Mouse (Mus musculus): Measurements from ENCODE around the gene Socs3. TPM values are rescaled to one million over a fixed set of nuclear protein-coding genes. Genes with fewer than 3 reads are reported as not detected.

Socs3 gene
- total RNA-seq, 2 experiments from 2014 or later, result 2.8 to 5.0 TPM

- DNase-seq (ENCODE audit: low spot score in 2 of 2), result peak in 1 of 2 experiments; percentile 17
- intact Hi-C loops (cut with DNase I), result no loop called here
These were observed 7.4 kb downstream of the Socs3 start for GRCm38 (mm10) chr11:117962228-117963067.

- no peak for DNase-seq (ENCODE audit: low spot score in 2 of 2)
- intact Hi-C loops (cut with DNase I), result no loop called here
These were observed 9.2 kb downstream of the Socs3 start for GRCm38 (mm10) chr11:117960601-117961000.

- intact Hi-C loops (cut with DNase I), result no loop called here
- DNase-seq (ENCODE audit: low spot score in 2 of 2), result peak in 1 of 2 experiments; percentile 13
These were observed 10.0 kb downstream of the Socs3 start for GRCm38 (mm10) chr11:117959741-117960381.

GRCm38 (mm10) chr11:117959166-117959565 is 10.7 kb downstream of the Socs3 start:
- no peak for DNase-seq (ENCODE audit: low spot score in 2 of 2)
- intact Hi-C loops (cut with DNase I), result no loop called here

GRCm38 (mm10) chr11:117958197-117958596 is 11.7 kb downstream of the Socs3 start:
- intact Hi-C loops (cut with DNase I), result no loop called here
- no peak for DNase-seq (ENCODE audit: low spot score in 2 of 2)

GRCm38 (mm10) chr11:117955621-117956020 is 14.2 kb downstream of the Socs3 start:
- intact Hi-C loops (cut with DNase I), result no loop called here
- no peak for DNase-seq (ENCODE audit: low spot score in 2 of 2)

GRCm38 (mm10) chr11:117954819-117955218 is 15.0 kb downstream of the Socs3 start:
- DNase-seq (ENCODE audit: low spot score in 2 of 2), result no peak
- intact Hi-C loops (cut with DNase I), result no loop called here

- DNase-seq (ENCODE audit: low spot score in 2 of 2), result no peak
- intact Hi-C loops (cut with DNase I), result no loop called here
These were observed 15.8 kb downstream of the Socs3 start for GRCm38 (mm10) chr11:117954094-117954493.

- intact Hi-C loops (cut with DNase I), result no loop called here
- DNase-seq (ENCODE audit: low spot score in 2 of 2), result no peak
These were observed 17.5 kb downstream of the Socs3 start for GRCm38 (mm10) chr11:117952174-117952933.

GRCm38 (mm10) chr11:117951391-117951790 is 18.5 kb downstream of the Socs3 start:
- intact Hi-C loops (cut with DNase I), result no loop called here
- no peak for DNase-seq (ENCODE audit: low spot score in 2 of 2)

- peak in 1 of 2 experiments; percentile 43 for DNase-seq (ENCODE audit: low spot score in 2 of 2)
- intact Hi-C loops (cut with DNase I), result no loop called here
These were observed 20.3 kb downstream of the Socs3 start for GRCm38 (mm10) chr11:117949392-117950091.

- intact Hi-C loops (cut with DNase I), result no loop called here
- DNase-seq (ENCODE audit: low spot score in 2 of 2), result no peak
These were observed 22.8 kb downstream of the Socs3 start for GRCm38 (mm10) chr11:117946996-117947419.

GRCm38 (mm10) chr11:117946195-117946979 is 23.5 kb downstream of the Socs3 start:
- intact Hi-C loops (cut with DNase I), result no loop called here
- DNase-seq (ENCODE audit: low spot score in 2 of 2), result no peak

GRCm38 (mm10) chr11:117941848-117942247 is 28.0 kb downstream of the Socs3 start:
- intact Hi-C loops (cut with DNase I), result no loop called here
- no peak for DNase-seq (ENCODE audit: low spot score in 2 of 2)

GRCm38 (mm10) chr11:117941325-117941834 is 28.5 kb downstream of the Socs3 start:
- intact Hi-C loops (cut with DNase I), result no loop called here
- no peak for DNase-seq (ENCODE audit: low spot score in 2 of 2)

GRCm38 (mm10) chr11:117940881-117941280 is 29.0 kb downstream of the Socs3 start:
- intact Hi-C loops (cut with DNase I), result no loop called here
- no peak for DNase-seq (ENCODE audit: low spot score in 2 of 2)

GRCm38 (mm10) chr11:117939741-117940285 is 30.0 kb downstream of the Socs3 start:
- intact Hi-C loops (cut with DNase I), result no loop called here
- peak in 1 of 2 experiments; percentile 52 for DNase-seq (ENCODE audit: low spot score in 2 of 2)

- no peak for DNase-seq (ENCODE audit: low spot score in 2 of 2)
- intact Hi-C loops (cut with DNase I), result no loop called here
These were observed 30.7 kb downstream of the Socs3 start for GRCm38 (mm10) chr11:117939004-117939730.
